Mouse (Mus musculus): Measurements from ENCODE around the gene Babam2.
"Not testable (repeated sequence)": the region's sequence is repeated elsewhere in the genome, so short reads cannot be mapped to it uniquely, and the experiment has no call there.

The Babam2 gene

GRCm38 (mm10) chr5:31781624-31782023, 84.1 kb downstream of the Babam2 start:
- no peak for DNase-seq (ENCODE audit: low read depth, low spot score)

DNA sequence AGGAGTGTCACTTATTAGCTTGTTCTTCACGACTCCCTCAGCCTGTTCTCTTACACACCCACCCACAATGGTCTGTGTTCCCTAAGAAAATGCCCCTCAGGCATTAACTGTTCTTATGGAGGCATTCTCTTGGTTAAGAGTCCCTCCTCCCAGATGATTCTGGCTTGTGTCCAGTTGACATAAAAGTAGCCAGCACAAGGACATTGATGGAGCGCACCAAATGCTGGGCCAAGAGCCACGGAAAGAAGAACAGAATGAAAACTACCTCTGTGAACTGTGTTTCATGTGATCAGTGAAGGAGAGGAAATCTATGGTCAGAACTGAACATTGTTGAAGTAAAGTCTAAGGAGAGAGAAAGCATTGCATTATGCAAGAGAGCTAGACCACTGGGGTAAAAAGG, 89.7 kb downstream of the Babam2 start:
- DNase-seq (ENCODE audit: low read depth, low spot score) = no peak

GRCm38 (mm10) chr5:31787622-31788021, 90.1 kb downstream of the Babam2 start:
- no peak for DNase-seq (ENCODE audit: low read depth, low spot score)

- DNase-seq (ENCODE audit: low read depth, low spot score) = no peak
Observed at GRCm38 (mm10) chr5:31792338-31792737, 94.9 kb downstream of the Babam2 start.

GRCm38 (mm10) chr5:31792863-31793262, 95.4 kb downstream of the Babam2 start:
- DNase-seq (ENCODE audit: low read depth, low spot score) = no peak

DNA sequence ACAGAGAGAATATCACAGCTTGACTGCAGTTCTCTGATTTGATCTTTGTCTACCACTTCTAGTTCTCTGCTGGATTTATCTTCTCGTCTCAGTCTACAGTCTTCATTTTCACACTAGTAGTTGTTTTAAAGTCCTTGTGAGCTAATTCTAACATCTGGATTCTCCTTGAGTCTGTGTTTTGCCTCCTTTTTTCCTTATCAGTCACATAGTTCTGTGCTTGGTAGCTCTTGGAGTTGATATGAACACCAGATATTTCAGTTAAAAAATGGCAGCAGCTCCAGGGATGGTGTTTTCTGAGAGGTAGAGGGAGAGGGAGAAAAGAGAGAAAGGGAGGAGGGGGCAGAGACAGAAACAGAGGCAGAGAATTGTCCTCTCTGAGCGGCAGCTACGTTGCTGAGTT, 97.9 kb downstream of the Babam2 start:
- DNase-seq (ENCODE audit: low read depth, low spot score) = no peak

DNA sequence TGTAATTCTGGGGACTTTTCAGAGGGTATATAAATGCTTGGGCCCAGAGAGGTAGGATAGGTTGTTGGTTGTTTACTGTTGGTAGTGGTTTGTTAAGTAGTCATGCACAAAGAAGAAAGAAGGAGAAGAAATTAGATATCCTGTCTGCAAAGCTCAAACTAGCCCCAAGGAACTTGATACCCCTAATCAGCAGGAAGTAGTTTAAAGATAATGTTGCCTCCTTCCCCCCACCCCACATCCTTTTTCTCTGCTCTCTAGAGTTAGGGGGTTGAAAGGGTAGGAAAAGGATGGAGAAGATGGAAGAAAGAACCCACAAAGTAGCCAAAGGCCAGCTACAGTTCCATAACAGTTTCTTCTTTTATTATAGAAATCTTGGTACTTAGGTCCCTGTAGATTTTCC, 99.5 kb downstream of the Babam2 start:
- DNase-seq (ENCODE audit: low read depth, low spot score) = no peak

DNA sequence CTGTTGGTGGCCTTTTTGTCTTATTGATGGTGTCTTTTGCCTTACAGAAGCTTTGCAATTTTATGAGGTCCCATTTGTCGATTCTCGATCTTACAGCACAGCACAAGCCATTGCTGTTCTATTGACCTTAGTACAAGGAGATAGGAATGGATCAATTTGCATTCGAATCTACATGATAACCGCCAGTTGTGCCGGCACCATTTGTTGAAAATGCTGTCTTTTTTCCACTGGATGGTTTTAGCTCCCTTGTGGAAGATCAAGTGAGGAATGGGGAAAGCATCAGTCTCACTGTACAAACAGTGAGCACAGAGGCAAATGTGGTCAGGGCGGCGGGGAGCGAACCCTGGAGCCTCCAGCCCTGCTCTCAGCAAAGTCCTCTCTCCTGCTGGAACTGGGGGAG, 106.7 kb downstream of the Babam2 start:
- not testable (repeated sequence) for DNase-seq (ENCODE audit: low read depth, low spot score)

GRCm38 (mm10) chr5:31804751-31805150, 107.3 kb downstream of the Babam2 start:
- DNase-seq (ENCODE audit: low read depth, low spot score) = peak; percentile 55

DNA sequence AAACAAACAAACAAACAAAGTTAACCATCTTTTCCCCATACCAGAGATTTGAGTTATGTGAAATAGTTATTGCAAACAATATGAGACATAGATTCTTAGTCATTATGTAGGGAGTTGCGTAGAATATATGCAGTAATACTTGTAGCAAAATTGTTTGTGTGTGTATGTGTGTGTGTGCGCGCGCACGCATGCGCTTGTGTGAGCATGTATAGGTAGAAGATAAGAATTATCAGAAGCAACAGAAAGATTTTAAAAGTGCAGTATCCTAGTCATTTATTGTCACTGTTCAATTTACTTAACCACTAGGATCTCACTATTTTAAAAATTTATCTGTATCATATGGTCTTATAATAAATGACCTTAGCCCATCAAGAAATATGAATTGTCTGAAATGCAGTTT, 109.8 kb downstream of the Babam2 start:
- no peak for DNase-seq (ENCODE audit: low read depth, low spot score)

DNA sequence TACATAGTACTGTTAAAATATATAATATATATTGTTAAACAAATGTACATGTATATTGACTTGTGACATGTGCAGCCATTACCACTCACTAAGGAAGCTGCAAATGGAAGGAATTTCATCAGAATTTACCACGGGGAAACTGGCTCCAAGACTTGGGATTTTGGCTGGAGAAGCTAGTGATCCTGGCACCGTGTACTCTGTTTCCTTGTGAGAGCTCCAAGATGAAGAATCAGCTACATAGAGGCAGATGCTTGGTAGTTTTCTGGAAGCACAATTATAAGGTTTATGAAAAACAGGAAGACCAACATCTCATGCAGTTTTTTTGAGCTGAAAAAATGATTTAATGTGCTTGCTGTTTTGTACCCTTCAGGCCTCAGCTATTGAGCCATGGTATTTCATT, 110.8 kb downstream of the Babam2 start:
- DNase-seq (ENCODE audit: low read depth, low spot score) = peak; percentile 12

DNA sequence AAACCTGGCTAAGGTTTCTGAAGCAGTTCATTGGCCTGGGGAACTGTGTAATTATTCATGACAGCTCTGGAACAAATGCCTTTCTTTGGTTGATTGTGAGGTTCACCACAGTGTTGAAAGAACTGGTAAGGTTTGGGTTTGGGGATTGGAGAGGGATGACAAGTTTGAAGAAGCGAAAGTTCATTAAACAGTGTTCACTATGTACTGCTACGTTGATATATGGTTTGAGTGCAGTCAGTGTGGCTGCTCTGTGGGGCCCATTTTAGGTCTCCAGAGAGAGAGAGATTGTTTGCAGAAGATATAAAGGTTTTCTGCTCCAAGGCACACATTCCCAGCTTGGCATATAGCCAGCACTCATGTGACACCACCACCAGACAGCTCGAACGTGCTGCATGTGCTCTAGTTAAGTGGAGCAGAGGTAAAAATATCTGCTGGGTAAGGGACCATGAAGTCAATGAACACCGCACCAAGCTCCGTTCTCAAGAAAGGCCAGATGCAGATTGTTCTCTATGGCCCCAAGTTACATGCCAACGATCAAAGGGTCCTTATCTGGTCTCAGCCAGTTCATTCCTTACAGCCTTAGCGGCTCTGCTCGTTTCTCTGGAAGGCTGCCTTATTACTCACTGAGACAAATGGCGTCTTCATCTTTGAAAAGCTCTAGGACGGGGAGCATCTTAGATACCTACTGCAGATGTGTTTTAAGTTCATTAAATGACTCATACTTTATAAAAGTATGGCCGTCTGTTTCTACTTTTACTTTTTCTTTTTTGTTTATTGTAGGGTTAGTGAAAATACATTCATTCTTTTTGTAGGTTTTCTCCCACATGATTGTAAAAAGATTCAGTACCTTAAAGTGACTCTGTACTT, 113.5 kb downstream of the Babam2 start:
- DNase-seq (ENCODE audit: low read depth, low spot score) = peak; percentile 18

GRCm38 (mm10) chr5:31811663-31812001, 114.1 kb downstream of the Babam2 start:
- no peak for DNase-seq (ENCODE audit: low read depth, low spot score)

GRCm38 (mm10) chr5:31813156-31813675, 115.7 kb downstream of the Babam2 start:
- no peak for DNase-seq (ENCODE audit: low read depth, low spot score)

- no peak for DNase-seq (ENCODE audit: low read depth, low spot score)
Observed at GRCm38 (mm10) chr5:31814068-31814467, 116.6 kb downstream of the Babam2 start.

GRCm38 (mm10) chr5:31815129-31815528, 117.6 kb downstream of the Babam2 start:
- DNase-seq (ENCODE audit: low read depth, low spot score) = peak; percentile 56

GRCm38 (mm10) chr5:31816082-31816481, 118.6 kb downstream of the Babam2 start:
- no peak for DNase-seq (ENCODE audit: low read depth, low spot score)

DNA sequence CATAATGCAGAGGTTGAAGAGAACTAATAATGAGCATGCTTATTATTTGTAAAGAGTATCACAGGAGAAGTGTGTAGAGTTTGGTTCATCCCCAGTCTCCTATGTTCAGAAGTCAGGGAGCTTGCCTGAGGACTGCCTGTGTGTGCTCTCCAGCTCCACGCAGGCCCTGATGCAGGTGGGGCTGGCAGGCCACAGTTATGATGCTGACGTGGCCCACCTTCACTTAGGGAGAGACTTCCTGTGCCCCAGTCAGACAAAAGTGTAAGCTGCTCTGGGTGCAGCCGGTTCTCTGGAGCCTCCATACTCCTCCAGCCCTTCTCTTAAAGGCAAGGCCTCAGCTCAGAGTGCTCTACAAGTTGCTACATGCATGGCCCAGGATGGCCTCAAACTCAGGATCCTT, 123.3 kb downstream of the Babam2 start:
- no peak for DNase-seq (ENCODE audit: low read depth, low spot score)

DNA sequence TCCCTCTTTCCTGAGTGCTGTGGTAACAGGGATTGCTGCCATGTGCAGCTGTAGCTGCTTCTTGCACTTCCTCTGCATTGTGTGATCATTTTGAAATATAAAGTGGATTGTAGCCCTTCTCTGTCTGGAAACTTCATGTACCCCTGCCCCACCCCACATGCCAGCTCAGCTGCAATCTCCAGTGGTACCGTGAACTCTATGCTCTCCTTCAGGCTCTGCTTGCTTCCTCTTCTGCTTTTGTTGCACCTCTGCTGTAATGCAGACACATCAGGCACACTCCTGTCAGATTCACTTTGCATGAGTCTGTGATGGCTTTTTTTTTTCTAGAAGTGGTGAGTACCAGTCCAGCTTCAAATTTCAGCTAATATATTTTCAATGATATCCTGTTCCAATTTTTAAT, 123.7 kb downstream of the Babam2 start:
- no peak for DNase-seq (ENCODE audit: low read depth, low spot score)

DNA sequence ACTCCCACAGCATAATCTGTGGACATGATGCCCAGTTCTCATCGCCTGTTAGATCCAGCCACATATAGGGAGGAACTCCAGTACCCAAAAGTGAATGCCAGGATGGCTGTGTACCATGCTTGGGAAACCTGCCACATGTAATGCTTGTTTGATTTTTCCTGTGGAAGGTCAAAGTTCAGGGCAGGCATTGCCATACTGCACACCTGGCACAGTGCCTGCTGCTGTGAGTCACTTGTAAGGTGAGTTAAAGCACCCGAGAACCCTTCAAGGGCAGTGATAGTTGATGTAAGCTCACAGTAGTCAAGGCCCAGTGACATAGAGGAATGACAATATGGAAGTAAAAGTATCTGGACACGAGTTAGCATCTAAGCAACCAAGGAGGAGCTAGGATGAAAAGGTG, 126.2 kb downstream of the Babam2 start:
- DNase-seq (ENCODE audit: low read depth, low spot score) = peak; percentile 15

DNA sequence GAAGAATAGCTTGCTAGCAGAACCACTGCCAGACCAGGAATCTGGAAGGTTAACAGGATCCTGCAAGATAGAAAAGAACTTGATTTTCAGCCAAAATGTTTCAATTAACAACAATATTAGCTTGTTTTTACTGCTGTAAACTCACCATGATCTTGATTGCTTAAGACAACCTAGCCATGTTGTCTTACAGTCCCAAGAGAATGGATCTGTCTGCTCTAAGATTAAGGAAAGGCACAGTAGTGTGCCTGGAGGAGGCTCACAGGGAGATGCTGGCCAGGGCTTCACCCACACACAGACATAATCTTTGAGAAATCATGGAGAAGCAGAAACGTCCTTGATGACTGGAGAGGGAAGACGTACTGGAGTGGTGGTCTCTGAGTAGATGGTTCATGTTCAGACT, 126.6 kb downstream of the Babam2 start:
- no peak for DNase-seq (ENCODE audit: low read depth, low spot score)

GRCm38 (mm10) chr5:31827304-31827703, 129.8 kb downstream of the Babam2 start:
- no peak for DNase-seq (ENCODE audit: low read depth, low spot score)

GRCm38 (mm10) chr5:31827896-31828295, 130.4 kb downstream of the Babam2 start:
- no peak for DNase-seq (ENCODE audit: low read depth, low spot score)

- no peak for DNase-seq (ENCODE audit: low read depth, low spot score)
Observed at GRCm38 (mm10) chr5:31828747-31829146, 131.3 kb downstream of the Babam2 start.
